Mouse (Mus musculus) small intestine, adult 2 months (tissue): ENCODE results near the gene Rasgrf1. TPM values are rescaled to one million over a fixed set of nuclear protein-coding genes. Genes with fewer than 3 reads are reported as not detected.
A peak's percentile ranks its signal among the peaks of the same experiment; 100 is the strongest.

Experiments
- H3K27ac ChIP-seq: fragments of 200-500 bp; 2 replicates; pipeline ENCODE4 v1.5.1; 2012; ENCODE audit warnings: low read depth, low read length, control low read depth, inconsistent platforms; ENCODE audit not compliant: insufficient read depth
- H3K27me3 ChIP-seq: fragments of 200-500 bp; 2 replicates; pipeline ENCODE4 v1.6.1; 2012; ENCODE audit warnings: mild to moderate bottlenecking, moderate library complexity, low read length, inconsistent platforms; ENCODE audit not compliant: control insufficient read depth, insufficient read depth
- H3K36me3 ChIP-seq: fragments of 200-500 bp; 2 replicates; pipeline ENCODE4 v1.6.1; 2012; ENCODE audit warnings: mild to moderate bottlenecking, low read length, control low read depth, inconsistent platforms; ENCODE audit not compliant: control insufficient read depth, insufficient read depth
- H3K4me1 ChIP-seq: fragments of 200-500 bp; 2 replicates; pipeline ENCODE4 v1.6.1; 2012; ENCODE audit warnings: low read length, inconsistent platforms, mixed read lengths; ENCODE audit not compliant: control insufficient read depth, insufficient read depth, insufficient read length
- H3K4me3 ChIP-seq: fragments of 200-500 bp; 2 replicates; pipeline ENCODE4 v1.5.1; 2012; ENCODE audit warnings: low read depth, mild to moderate bottlenecking, control low read depth, inconsistent platforms, low read length, moderate library complexity
- CTCF ChIP-seq: fragments of 200-500 bp; IDR thresholded peaks from 2 replicates; pipeline ENCODE4 v1.5.1; 2012; ENCODE audit warnings: low read depth, mild to moderate bottlenecking, control low read depth, inconsistent platforms, low read length, moderate library complexity, mixed read lengths; ENCODE audit not compliant: insufficient replicate concordance, insufficient read length; ENCODE audit errors: extremely low read depth
- POLR2A ChIP-seq: fragments of 200-500 bp; IDR thresholded peaks from 2 replicates; pipeline ENCODE4 v1.6.1; 2012; ENCODE audit warnings: low read depth, mild to moderate bottlenecking, control low read depth, inconsistent platforms, low read length, moderate library complexity
- WGBS: fragments of 180-500 bp; shearing (Covaris S2); methylation state at CpG from one replicate; pipeline ENCODE4 v1.1.7; 2018; 5-methylcytosine and 5-hydroxymethylcytosine counted together
- polyA plus RNA-seq: library from polyadenylated mRNA; depleted of rRNA; stranded (reverse); fragments of >200 nt; gene quantifications from 2 replicates; pipeline ENCODE4 v1.2.3, GENCODE M21; 2012

Rasgrf1 gene
- polyA plus RNA-seq, 1 experiment = 0.15 TPM

DNA sequence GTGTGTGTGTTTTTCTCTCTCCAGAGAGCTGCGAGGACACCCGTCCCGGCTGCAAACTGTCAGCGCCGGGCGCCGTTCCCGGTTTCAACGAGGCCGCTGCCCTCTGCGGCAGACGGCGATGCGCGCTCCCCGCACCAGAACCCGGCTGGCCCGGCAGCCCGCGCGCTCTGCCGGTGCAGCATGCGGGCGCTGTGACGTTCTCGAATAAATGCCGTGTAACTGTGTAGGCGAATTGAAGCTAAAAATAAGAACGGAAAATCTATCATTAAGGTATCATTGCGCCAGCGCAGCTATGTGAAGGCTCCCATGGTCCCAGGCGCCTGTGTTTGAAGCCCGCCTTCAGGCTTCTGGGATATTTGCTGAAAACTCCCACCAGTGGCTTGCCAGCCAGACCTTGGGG, 1.1 kb upstream of the Rasgrf1 start:
- under 1% methylated on average over 32 of the region's 33 CpGs for WGBS
- Histone ChIP-seq H3K4me3 (peak overlapping the region; percentile 9), H3K27me3 (peaks cover 50% of the 10 kb centered on the region), H3K27ac (no peak overlapping the region), H3K4me1 (peaks cover 4% of the 10 kb centered on the region), H3K36me3 (no peaks in the 10 kb centered on the region)
- TF ChIP-seq CTCF (no peak), POLR2A (no peak)

DNA sequence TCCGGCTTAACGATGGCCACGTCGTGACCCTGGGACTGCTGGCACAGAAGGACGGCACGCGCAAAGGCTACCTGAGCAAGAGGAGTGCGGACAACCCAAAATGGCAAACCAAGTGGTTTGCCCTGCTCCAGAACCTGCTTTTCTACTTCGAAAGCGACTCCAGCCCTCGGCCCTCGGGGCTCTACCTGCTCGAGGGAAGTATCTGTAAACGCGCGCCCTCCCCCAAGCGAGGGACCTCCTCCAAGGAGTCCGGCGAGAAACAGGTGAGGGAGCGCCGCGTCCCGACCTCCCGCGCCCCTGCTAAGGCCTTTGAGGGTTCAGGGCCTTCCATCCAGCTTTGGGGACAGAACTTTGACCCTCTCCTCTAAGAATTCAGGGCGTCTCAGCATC, 298 bp downstream of the Rasgrf1 start:
- Histone ChIP-seq H3K27ac (no peak overlapping the region), H3K27me3 (peaks cover 50% of the 10 kb centered on the region), H3K4me1 (peaks cover 4% of the 10 kb centered on the region), H3K36me3 (no peaks in the 10 kb centered on the region), H3K4me3 (peak overlapping the region; percentile 16)
- WGBS = 2% methylated on average over 26 of the region's 26 CpGs
- no peak for TF ChIP-seq CTCF
- no peak for TF ChIP-seq POLR2A

DNA sequence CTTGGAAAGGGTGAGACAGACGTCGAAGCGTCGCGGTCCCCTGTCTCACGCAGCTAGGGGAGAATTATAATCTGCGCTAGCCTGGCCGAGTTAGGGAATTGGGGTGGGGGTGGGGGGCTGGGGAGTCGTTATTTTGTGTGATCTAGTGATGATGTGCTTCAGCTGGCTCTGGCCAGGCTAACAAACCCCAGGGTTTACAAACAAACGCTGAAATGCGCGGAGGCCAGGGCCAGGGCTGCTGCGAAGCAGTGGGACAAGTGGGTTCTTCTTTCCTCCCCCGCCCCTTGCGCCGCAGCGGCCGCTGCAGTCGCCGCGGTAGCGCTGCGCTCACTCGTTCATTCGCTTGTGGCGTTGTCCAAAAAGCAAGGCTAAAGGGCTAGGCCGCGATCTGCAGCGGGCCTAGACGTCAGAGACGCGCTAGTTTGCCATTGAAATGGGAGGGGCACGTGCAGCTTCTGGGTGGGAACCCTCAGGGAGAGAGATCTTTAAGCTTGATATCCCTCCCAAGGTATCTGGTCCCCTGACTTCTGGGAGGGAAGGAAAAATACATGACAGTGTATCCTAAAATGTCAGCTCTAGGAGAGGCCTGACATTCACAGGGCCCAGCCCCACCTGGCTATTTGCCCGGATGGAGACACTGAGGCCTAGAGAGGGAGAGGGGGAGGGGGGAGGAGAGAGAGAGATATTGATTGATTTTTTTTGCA, 1.2 kb downstream of the Rasgrf1 start:
- WGBS = 11% methylated on average over 34 of the region's 34 CpGs
- H3K27ac ChIP-seq = no peak overlapping the region
- H3K36me3 ChIP-seq = no peaks in the 10 kb centered on the region
- H3K4me1 ChIP-seq = peaks cover 4% of the 10 kb centered on the region
- H3K27me3 ChIP-seq = peaks cover 50% of the 10 kb centered on the region
- no peak overlapping the region for H3K4me3 ChIP-seq
- TF ChIP-seq CTCF = no peak
- TF ChIP-seq POLR2A = no peak

DNA sequence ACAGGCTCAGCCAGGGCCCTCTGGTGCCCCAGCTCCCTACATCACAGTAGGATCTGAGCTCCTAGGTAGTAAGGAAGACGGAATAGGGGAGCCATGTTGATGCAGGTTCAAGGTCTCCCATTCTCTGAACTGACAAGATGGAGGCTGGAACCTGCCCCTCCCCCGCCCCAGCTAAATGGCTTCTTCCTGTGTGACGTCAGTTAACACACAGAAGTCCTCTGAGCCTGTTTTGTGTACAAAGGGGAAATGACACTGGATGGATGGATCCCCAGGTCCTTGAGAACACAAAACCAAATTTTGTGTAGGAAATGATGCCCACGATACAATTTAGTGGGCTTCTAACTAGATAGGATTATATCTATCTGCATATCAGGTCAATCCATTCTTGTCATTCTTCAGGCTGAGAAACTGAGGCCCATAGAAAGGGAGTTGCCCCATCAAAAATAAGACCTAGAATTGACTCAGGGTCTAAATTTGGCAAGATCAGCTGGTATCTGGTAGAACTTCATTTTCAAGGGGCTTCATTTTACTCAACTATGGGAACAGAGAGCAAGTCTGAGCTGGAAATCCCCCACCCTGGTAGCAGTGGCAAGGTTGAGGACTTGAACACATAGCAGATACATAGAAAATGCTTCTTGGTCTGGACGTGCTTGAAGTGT, 2.3 kb downstream of the Rasgrf1 start:
- Histone ChIP-seq H3K27me3 (peaks cover 42% of the 10 kb centered on the region), H3K4me3 (no peak overlapping the region), H3K27ac (no peak overlapping the region), H3K4me1 (peaks cover 4% of the 10 kb centered on the region), H3K36me3 (no peaks in the 10 kb centered on the region)
- TF ChIP-seq POLR2A (no peak), CTCF (no peak)
- WGBS = 73% methylated on average over 5 of the region's 5 CpGs

DNA sequence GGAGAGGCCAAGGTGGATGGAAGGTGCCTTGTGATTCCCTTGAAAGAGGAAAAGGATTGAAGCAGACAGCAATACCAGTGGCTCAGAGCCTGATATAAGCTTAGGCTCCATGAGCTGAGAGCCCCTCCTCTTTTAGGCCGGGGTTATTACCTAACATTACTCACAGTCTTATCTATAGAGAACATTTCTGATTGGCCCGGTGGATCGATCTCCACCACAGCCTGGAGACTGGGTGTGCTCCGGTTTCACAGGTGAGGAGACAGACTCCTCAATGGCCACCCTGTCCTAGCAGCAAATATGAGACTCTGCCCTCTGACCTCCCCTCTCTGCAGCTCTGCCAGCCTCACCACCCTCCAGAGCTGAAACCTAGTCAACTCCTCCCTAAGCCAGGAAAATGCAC, 3.4 kb downstream of the Rasgrf1 start:
- Histone ChIP-seq H3K36me3 (no peaks in the 10 kb centered on the region), H3K27ac (no peak overlapping the region), H3K27me3 (peaks cover 36% of the 10 kb centered on the region), H3K4me1 (peaks cover 4% of the 10 kb centered on the region), H3K4me3 (no peak overlapping the region)
- TF ChIP-seq CTCF (no peak), POLR2A (no peak)
- 15% methylated on average over 4 of the region's 4 CpGs for WGBS

DNA sequence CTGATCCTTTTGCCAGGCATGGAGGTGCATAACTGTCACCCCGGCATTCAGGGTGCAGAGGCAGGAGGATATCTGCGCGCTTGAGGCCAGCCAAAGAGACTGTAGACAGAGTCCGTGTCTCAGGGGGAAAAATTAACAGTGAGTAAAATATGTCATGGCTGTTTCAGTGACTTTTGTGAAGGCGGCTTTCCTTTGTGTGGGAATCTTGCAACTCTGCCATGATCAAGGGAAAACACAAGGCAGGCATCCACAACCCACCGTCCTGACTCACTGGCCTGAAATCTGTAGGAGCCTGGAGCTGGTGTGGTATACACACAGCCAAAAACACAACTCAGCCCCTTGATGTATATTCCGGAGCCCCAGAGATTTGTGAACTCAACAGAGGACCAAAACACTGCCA, 6.8 kb downstream of the Rasgrf1 start:
- WGBS = 88% methylated on average over 7 of the region's 7 CpGs
- H3K36me3 ChIP-seq = no peaks in the 10 kb centered on the region
- TF ChIP-seq POLR2A = no peak
- no peak for TF ChIP-seq CTCF
- H3K4me1 ChIP-seq = no peaks in the 10 kb centered on the region
- H3K4me3 ChIP-seq = no peak overlapping the region
- peaks cover 4% of the 10 kb centered on the region; the same call in 1 of the 2 replicates for H3K27me3 ChIP-seq
- H3K27ac ChIP-seq = no peak overlapping the region

DNA sequence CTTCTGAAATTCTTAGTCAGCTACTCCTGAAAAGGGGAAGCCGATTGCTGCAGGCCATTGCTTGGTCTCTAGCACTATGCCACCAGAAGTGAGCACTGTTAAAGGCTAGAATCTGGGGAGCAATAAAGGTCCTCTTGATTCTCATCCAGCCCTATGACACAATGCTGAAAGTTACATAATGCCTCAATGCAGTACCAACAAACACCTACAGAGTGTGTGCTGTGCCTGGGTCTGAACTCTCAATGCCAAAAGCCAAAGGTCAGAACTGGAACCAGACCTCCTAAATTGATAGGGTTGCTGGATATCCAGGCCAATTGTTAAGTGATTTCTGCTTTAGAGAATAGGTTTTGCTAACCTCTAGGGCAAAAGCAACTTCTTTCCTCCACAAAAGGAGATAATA, 7.7 kb downstream of the Rasgrf1 start:
- H3K4me1 ChIP-seq = no peaks in the 10 kb centered on the region
- TF ChIP-seq POLR2A = no peak
- TF ChIP-seq CTCF = no peak
- no peaks in the 10 kb centered on the region; the same call in 1 of the 2 replicates for H3K27me3 ChIP-seq
- H3K4me3 ChIP-seq = no peak overlapping the region
- no peak overlapping the region for H3K27ac ChIP-seq
- no peaks in the 10 kb centered on the region for H3K36me3 ChIP-seq
- 68% methylated on average over 1 of the region's 1 CpGs for WGBS

DNA sequence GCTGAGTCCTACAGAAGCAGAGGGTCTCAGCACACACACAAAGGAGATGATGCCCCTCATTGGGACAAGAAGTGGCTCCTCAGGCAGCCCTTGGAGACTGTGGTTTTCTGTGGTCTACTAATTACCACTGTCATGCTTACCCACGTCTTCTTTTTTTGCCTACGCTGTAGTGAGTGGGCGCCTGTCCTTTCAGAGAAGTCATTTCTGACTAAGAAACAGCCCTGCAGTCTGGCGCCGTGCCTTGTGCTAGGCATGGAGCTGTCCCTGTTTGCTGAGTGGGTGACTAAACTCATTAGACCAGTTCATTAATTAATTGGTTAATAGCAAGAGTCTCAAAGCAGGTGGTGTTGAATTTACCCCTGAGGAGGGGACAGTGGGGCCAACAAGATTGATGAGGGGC, 9.1 kb downstream of the Rasgrf1 start:
- no peak for TF ChIP-seq POLR2A
- no peak for TF ChIP-seq CTCF
- H3K27ac ChIP-seq = no peak overlapping the region
- H3K36me3 ChIP-seq = no peaks in the 10 kb centered on the region
- H3K4me3 ChIP-seq = no peak overlapping the region
- WGBS = 78% methylated on average over 5 of the region's 5 CpGs
- no peaks in the 10 kb centered on the region for H3K4me1 ChIP-seq
- no peaks in the 10 kb centered on the region for H3K27me3 ChIP-seq
